Mouse (Mus musculus): ENCODE data around the gene Morn4. TPM values are rescaled to one million over a fixed set of nuclear protein-coding genes. Genes with fewer than 3 reads are reported as not detected.

Gene Morn4
- total and polyA plus RNA-seq, 3 experiments: 5.7 to 18.4 TPM; not detected in 1

DNA sequence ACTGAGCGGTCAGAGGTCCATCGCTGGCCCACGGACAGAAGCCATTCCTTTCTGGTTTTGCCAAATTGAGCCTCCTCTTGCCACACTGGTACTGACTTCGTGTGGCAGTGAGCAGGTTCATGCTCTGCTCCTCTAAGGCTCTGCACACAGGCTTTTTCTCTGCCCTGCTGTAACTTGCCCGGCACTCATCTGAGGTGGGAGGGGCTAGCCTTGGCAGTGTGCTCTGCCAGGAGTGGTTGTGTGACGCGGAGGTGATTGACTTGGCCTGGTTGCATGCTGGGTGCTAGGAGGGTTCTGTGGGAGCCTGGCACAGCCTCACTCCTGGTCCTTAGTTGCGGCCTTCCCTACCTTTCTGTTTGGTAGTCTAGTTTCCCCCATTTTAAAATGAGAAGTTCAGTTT lies 34.3 kb upstream of the Morn4 start:
- H3K9me3 ChIP-seq (replicated peaks; ENCODE audit: insufficient read depth, low read length): no peaks in the 10 kb centered on the region
- no peak overlapping the region for H3K9ac ChIP-seq (ENCODE audit: control insufficient read depth, low read depth, low read length, poor library complexity, severe bottlenecking)
- peaks cover 3 to 10% of the 10 kb centered on the region in 2 experiments for H3K36me3 ChIP-seq (ENCODE audit: control insufficient read depth in 1 of 2, insufficient read depth in 2 of 2, low read length in 2 of 2)
- H3K4me1 ChIP-seq (ENCODE audit: control insufficient read depth in 1 of 2, insufficient read depth in 2 of 2, low read length in 2 of 2): peaks cover 2 to 5% of the 10 kb centered on the region in 2 experiments; a peak in 3 of 4 replicates
- no peak overlapping the region for H3K27ac ChIP-seq (ENCODE audit: control insufficient read depth, low read depth, low read length)
- no peak overlapping the region for H3K4me3 ChIP-seq (ENCODE audit: control insufficient read depth in 1 of 2, insufficient read depth in 1 of 2, low read depth in 2 of 2, low read length in 2 of 2)
- H3K27me3 ChIP-seq (ENCODE audit: control insufficient read depth in 1 of 2, insufficient read depth in 2 of 2, low read length in 2 of 2): no peaks in the 10 kb centered on the region
- H3K79me2 ChIP-seq (ENCODE audit: control insufficient read depth, insufficient read depth, low read length, poor library complexity): no peaks in the 10 kb centered on the region
- TF ChIP-seq ELF1 (IDR thresholded peaks at IDR 0.05; ENCODE audit: low read depth, low read length): no peak
- TF ChIP-seq MEF2A (IDR thresholded peaks at IDR 0.05; ENCODE audit: extremely low read depth, insufficient replicate concordance, low read depth, low read length, poor library complexity, severe bottlenecking): no peak
- TF ChIP-seq POLR2AphosphoS2 (IDR thresholded peaks at IDR 0.05; ENCODE audit: low read length): no peak
- TF ChIP-seq SMC3 (IDR thresholded peaks at IDR 0.05; ENCODE audit: low read depth, low read length): no peak
- no peak for TF ChIP-seq MYC (IDR thresholded peaks at IDR 0.05; ENCODE audit: low read depth, low read length)
- no peak for TF ChIP-seq MYB (IDR thresholded peaks at IDR 0.05; ENCODE audit: low read depth, low read length)
- TF ChIP-seq ZMIZ1 (IDR thresholded peaks at IDR 0.05; ENCODE audit: low read depth, low read length): no peak
- TF ChIP-seq CHD2 (IDR thresholded peaks at IDR 0.05; ENCODE audit: low read length): no peak
- no peak for TF ChIP-seq CHD1 (IDR thresholded peaks at IDR 0.05; ENCODE audit: low read depth, low read length)
- no peak for TF ChIP-seq MAZ (IDR thresholded peaks at IDR 0.05; ENCODE audit: low read depth, low read length)
- TF ChIP-seq SIN3A (IDR thresholded peaks at IDR 0.05; ENCODE audit: low read length): no peak
- no peak for TF ChIP-seq RAD21 (IDR thresholded peaks at IDR 0.05; ENCODE audit: low read depth, low read length)
- no peak for TF ChIP-seq NELFE (IDR thresholded peaks at IDR 0.05; ENCODE audit: low read depth, low read length)
- DNase-seq (ENCODE audit: low read depth, low spot score): no peak

DNA sequence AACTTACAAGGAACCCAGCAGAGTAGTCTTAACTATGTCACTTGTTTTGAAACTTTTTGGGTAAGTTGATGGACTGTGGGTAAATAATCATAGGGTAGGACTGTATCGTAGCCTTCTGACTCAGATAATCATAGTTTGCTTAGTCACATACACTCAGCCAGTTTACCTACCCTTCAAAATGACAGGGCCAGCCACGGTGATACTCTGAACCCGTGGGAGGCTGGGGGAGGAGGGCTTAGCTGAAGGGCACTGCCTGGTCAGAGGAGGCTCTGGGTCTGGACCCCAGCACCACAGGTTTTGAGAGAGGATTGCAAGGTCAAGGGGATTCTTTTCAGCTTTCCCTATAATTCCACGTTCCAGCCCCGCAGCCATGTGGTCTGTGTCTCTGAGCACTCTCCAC lies 32.4 kb upstream of the Morn4 start:
- Histone ChIP-seq H3K27ac (ENCODE audit: control insufficient read depth, low read depth, low read length) (no peak overlapping the region), H3K79me2 (ENCODE audit: control insufficient read depth, insufficient read depth, low read length, poor library complexity) (no peaks in the 10 kb centered on the region), H3K27me3 (ENCODE audit: control insufficient read depth in 1 of 2, insufficient read depth in 2 of 2, low read length in 2 of 2) (no peaks in the 10 kb centered on the region), H3K4me3 (ENCODE audit: control insufficient read depth in 1 of 2, insufficient read depth in 1 of 2, low read depth in 2 of 2, low read length in 2 of 2) (no peak overlapping the region), H3K4me1 (ENCODE audit: control insufficient read depth in 1 of 2, insufficient read depth in 2 of 2, low read length in 2 of 2) (peaks cover 0 to 2% of the 10 kb centered on the region in 2 experiments; a peak in 1 of 4 replicates), H3K36me3 (ENCODE audit: control insufficient read depth in 1 of 2, insufficient read depth in 2 of 2, low read length in 2 of 2) (peaks cover 0 to 10% of the 10 kb centered on the region in 2 experiments; a peak in 2 of 4 replicates), H3K9me3 (replicated peaks; ENCODE audit: insufficient read depth, low read length) (no peaks in the 10 kb centered on the region), H3K9ac (ENCODE audit: control insufficient read depth, low read depth, low read length, poor library complexity, severe bottlenecking) (no peak overlapping the region)
- no peak for DNase-seq (ENCODE audit: low read depth, low spot score)
- TF ChIP-seq NRF1 (IDR thresholded peaks at IDR 0.05; ENCODE audit: insufficient read depth, low read depth, low read length, poor library complexity, severe bottlenecking): no peak
- TF ChIP-seq POLR2AphosphoS5 (IDR thresholded peaks at IDR 0.05; ENCODE audit: borderline replicate concordance, low read depth, low read length): no peak
- no peak for TF ChIP-seq POLR2A (IDR thresholded peaks at IDR 0.05; ENCODE audit: control insufficient read depth in 1 of 2, insufficient read depth in 1 of 2, low read depth in 1 of 2, low read length in 2 of 2, poor library complexity in 1 of 2)
- TF ChIP-seq HCFC1 (IDR thresholded peaks at IDR 0.05; ENCODE audit: low read depth, low read length): no peak
- no peak for TF ChIP-seq CHD2 (IDR thresholded peaks at IDR 0.05; ENCODE audit: low read length)
- TF ChIP-seq KAT2A (conservative IDR thresholded peaks at IDR 0.05; ENCODE audit: low read depth, low read length): no peak
- TF ChIP-seq ZNF384 (IDR thresholded peaks at IDR 0.05; ENCODE audit: low read depth, low read length): no peak
- no peak for TF ChIP-seq TCF12 (IDR thresholded peaks at IDR 0.05; ENCODE audit: low read depth, low read length)
- no peak for TF ChIP-seq ZC3H11A (IDR thresholded peaks at IDR 0.05; ENCODE audit: low read depth, low read length)
- no peak for TF ChIP-seq POLR2AphosphoS2 (IDR thresholded peaks at IDR 0.05; ENCODE audit: low read length)
- no peak for TF ChIP-seq UBTF (IDR thresholded peaks at IDR 0.05; ENCODE audit: borderline replicate concordance, insufficient read depth, low read depth, low read length)
- no peak for TF ChIP-seq MAZ (IDR thresholded peaks at IDR 0.05; ENCODE audit: low read depth, low read length)

Data from MEL (cell line).